Mouse (Mus musculus) monocyte, adult 2 months (primary cell): ENCODE results near the gene Ppm1e.

ENCODE experiments used
- DNase-seq, 2 experiments: peaks; one replicate each; pipeline ENCODE4 v3.0.0; 2022; ENCODE audit warnings: low spot score in 2 of 2, low read depth in 1 of 2

Ppm1e gene

DNA sequence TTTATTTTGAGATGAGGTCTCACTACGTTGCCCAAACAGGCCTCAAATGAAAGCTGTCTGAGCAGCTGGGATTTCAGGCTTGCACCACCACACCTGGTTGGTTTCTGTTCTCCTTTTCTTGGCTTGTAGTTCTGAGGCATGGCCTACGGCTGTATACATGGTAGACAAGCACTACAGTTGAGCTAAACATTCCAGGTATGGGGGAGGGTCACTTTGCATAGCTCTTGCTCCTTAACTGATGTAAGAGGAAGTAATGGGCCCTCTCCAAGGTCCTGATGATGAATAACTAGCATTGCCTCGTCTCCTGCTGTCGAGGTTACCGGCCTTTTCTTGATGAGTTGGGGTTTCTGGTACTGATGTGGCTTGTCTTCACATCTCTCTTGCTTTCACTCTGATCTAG is 104.7 kb downstream of the Ppm1e start:
- DNase-seq: no peak

DNA sequence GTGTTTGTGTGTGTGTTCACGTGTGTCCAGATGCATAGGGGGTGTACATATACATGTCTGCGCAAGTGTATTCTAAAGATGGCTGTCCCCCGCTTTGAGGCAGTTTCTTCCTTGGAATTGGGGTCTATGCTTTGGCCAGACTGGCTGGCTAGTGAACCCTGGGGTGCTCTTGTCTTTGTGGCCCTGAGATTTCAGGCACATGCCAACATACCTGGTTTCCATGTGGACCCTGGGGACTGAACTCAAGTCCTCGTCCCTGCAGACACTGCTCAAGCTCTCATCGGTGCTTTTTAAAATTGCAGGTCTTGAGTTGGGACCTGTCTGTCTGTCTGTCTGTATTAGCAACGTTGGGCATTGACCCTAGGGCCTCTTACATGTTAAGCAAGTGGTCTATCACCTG is 105.5 kb downstream of the Ppm1e start:
- DNase-seq: no peak

DNA sequence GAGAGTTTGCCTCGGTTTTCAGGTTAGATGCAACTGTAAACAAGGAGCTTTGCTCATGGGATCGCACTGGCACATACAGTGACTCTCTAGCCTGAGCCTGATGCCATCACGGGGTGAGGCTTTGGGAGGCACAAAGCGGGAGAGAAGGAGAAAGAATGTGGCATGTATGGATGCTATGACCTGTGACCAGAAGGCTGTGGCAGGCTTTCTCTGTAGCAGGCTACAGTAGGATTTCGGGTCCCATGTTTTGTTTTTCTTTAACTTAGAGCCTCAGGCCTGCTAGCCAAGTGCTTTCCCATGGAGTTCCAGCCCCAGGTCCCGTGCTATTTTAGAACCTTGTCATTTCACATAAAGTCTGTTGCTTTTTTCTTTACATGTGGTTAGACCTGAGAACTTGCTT is 108.7 kb downstream of the Ppm1e start:
- DNase-seq: no peak

DNA sequence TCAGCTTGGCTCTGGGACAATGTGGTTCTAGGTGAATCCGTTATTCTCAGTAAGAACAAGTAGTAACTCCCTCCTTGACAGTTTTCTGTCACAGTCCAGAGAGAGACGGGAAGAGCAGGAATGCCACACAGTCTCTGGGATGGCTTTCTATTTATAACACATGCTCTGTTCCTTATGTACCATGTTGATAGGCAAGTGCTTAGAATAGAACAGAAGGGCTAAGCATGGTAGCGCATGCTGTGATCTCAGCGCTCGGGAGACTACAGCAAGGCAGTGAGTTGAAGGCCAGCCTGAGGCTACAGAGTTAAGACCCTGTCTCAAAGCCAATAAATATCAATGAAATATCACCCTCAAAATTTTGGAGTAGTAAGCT is 111.3 kb downstream of the Ppm1e start:
- no peak for DNase-seq

DNA sequence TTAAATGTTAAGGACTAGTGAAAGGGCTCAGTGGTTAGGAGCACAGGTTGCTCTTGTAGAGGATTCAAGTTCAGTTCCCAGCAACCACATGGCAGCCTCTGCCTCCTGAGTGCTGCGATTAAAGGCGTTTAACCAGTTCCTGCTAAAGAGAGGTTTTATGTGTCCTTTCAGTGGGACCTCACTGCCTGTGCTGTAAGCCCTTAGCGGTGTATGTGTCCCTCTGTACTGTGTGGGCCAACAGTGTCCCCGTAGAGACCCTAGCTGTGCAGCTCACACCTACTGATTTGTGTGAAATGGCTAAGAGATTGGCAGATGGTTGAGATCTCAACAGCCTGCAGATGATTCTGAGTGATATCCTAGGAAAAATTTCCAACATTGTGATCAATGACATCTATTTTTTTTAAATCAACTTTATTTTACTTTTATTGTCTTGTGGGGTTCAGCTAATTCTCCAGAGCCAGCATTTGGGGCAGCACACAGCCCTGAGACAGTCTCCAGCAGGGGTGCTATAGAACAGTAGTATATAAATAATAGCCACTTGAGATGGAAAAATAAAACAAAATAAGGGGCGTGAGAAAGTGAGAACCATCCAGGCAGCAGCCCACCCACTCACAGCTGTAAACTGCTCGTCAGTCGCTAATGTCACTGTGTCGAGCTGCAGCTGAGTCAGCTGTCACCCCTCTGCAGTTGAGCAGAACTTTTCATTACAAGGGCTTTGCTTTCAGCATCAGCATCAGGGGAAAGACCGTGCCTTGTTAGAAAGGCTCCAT is 111.9 kb downstream of the Ppm1e start:
- DNase-seq: no peak

DNA sequence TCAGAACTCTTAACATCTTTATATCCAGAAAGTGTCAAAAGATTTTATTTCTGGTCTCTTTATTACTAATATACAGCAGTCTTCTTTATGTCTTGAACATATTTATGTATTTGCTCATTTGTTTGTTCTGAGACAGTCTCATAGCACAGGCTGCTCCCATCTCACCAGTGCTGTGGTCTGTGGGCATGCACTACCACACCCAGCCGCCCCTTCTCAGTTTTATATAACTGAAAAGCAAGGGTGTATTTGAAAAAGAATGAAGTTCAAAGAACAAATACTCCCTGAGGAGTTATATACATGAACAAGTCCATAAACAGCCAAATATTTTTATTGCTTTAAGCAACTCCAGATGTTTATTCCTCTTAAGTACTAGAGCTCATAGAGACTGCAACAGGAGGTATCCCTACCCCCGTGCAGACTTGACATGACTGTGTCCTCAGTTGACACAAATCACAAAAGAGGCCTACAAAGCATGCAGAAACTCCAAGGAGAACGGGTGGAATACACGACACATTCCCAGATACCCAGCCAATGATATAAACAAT is 112.6 kb downstream of the Ppm1e start:
- no peak for DNase-seq

DNA sequence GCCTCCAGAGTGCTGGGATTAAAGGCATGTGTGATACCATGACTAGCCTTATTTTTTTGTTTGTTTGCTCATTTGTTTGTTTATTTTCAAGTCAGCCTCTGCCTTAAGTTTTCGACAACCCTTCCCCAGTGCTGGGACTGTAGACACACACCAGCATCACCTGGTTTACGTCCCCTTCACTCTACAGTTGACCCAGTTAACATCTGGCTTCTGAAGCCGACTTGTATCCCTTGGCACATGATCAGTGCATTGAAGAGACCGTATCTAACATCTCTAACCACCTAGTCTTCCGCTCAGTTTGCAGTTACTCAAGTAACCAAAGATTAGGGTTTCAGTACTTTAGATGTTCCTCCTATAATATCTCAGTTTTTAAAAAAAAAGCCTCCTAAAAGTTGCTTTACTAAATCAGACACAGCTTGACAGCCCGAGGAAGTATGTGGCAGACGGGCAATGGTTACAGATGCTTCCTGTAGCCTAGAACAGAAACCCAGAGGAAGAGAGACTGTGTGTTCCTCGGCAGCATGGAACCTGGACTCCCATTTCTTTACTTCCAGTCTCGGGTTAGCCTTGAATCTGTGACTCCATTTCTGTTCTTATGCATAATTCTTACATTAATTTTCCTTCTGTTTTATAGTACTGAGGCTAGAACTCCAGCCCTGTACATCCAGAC is 113.5 kb downstream of the Ppm1e start:
- DNase-seq: no peak

DNA sequence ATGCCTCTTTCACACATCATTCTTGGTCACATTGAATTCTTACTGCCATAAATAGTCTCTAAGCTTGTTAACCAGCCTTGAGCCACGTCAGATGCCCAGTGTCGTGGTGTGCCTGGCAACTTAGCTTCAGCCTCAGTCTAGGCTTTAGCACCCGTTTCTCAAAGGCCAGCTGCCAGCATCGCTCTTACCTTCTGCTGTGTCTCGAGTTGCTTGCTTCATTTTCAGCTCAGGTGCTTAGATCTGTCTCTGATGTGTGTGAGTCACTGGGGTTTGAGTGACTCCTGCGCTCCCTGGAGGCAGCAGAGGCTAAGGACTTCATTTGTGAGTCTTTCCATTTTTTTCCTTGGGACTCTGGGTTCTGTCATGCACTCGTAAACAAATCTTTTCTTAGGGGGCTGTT is 117.6 kb downstream of the Ppm1e start:
- DNase-seq: no peak

DNA sequence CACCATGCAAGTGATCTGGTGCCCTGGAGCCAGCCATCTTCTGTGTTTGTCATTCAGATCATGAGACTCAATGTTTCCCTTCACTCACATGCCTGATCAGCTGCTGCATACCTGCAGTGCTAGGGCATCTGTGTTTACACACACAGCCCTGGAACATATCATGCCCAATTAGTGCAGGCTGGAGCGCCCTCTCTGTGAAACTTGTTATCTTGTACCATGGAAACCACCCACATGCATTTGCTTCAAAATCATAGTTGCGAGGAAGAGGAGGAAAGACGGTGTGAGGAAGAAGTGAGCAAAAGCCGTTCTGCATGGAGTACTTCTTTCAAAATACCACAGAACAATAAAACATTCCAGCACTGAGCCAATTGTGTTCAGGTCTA is 118.0 kb downstream of the Ppm1e start:
- DNase-seq: no peak

DNA sequence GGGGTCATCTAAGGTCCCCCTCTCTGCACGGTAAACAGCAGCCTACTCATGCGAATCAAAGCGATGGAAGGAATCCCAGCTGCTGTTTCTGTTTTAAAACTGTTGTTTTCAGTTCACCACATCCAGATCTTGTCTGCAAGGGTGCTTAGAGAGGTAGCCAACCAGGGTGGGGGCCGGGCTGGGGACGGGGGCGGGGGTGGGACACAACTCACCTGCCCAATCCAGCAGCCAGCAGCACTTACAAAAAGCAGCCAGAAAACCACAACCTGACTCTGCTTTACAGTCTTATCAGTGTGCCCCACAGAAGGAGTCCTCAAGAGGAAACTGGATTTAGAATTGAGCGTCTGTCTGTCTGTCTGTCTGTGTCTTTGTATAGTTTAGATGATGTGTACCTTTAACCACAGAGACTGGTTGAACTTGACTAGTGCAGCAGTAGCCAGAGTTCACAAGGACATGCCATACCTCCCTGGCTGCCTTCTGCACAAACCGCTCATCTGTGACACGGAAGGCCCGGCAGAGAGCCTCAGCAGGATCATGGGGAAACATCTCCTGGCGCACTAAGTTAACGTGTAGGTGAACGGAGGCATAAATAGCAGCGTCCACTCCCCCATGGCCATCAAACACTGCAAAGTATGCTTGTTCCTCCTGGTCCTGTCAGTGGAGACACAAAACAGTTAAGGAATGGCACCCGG is 118.5 kb downstream of the Ppm1e start:
- no peak for DNase-seq

DNA sequence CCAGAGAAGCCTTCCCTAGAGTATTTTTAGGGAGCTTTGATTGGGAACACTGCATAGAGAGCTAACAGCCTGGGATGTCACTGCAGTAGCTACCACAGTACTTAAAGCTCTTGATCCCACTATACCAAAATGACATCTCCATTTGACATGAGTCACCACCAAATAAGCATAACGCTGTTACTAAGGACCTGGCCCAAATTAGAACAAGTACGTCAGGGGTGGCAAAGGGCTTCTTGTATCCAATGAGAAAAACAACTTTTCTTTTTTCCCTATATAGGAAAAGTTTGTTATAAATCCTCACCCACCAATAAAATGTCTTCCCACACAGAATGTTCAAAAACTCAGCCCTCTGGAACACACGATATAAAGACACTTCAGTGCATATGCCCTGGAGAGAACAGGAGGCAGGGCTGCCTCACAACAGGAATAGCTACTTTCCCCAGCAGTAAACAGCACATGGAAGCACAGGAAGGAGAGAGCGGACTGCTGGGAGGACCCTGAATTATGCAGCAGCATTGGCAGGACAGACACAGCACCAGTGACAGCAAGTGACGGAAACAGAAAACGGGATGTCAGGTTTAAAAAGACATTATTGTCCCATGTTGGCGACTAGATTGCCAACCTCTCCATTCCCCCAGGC is 119.8 kb downstream of the Ppm1e start:
- DNase-seq: no peak

DNA sequence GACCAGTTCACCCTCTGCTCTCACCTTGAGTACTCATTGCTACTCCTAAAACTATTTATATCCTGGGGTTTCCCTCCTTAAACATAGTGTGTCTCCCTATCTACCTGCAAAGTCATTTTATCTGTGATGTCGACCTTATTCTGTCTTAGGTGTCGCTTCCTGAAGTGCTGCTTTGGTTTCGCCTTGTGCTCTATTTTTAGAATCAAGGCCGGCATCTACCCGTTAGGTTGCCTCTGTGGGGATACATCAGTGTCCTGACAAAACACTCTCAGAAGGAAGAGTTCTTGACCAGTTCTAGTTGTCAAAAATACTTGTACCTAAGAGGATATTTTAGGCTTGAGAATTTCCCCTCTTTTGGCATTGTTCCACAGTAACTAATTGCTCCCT is 123.3 kb downstream of the Ppm1e start:
- DNase-seq: no peak

DNA sequence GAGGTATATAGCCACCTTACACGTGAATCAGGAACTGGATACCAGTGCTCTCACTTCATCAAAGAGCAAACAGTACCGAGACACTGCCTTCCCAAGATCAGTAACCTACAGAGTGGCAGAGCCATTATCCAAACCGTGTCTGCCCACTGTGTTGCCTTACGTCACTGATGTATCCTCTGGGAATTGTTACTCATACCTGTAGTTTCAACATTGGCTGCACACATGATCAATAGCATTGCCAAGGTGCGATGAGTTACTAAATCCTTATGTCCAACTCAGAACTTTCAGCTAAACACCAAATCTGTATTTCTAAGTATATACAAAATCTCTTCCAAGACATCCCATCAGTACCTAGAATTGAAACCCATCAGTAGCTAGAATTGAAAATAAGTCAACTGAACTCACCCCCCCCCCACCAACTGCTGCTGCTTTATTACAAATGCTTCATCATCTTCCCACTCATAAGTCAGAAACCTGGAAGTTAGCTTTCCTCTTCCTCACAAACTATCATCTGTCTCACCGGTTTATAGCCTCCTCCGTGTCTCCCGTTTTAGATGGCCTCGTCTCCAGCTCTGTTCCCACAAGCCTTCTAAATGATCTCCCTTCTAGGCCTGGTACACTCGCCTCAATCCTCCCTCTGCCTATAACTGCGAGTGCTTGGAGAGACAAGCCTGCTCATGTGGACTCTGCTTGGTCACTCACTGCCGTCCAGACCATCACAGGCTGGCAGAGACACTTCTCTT is 123.9 kb downstream of the Ppm1e start:
- no peak for DNase-seq

DNA sequence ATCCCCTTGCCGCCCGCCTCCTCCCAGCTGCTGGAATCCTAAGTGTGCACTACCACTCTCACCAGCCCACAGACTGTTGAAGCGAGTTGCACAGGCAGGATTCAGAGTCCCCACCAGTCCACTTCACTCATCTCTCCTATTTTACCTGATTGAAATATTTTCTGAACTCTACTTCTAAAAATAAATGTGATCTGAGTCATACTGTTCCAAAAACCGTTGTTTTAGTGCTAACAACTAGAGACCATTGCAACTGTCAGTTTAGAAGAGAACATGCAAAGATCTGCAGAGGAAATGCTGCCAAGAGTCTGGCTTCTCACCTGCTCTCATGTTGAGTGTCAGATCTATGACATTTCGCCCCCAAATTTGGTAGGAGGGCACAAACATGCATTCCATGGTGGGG is 125.4 kb downstream of the Ppm1e start:
- no peak for DNase-seq

DNA sequence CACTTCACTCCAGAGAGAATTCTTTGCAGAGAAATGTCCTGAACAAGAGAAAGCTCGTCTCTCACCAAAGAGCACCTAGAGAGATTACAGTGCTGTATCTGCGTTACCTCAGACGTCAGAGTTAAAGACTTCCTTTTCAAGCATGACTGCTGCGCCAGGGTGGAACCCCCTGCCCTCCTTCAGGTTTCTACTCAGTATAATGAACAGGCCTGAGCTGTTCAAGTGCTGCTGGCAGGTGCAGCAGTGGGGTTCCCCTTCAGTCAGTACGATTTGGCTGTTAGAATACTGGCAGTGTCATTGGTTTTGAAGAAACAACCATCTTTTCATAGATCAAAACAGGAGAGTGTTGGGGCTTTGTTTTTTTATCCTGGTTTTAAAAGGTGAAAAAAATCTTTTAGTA is 131.8 kb downstream of the Ppm1e start:
- no peak for DNase-seq

DNA sequence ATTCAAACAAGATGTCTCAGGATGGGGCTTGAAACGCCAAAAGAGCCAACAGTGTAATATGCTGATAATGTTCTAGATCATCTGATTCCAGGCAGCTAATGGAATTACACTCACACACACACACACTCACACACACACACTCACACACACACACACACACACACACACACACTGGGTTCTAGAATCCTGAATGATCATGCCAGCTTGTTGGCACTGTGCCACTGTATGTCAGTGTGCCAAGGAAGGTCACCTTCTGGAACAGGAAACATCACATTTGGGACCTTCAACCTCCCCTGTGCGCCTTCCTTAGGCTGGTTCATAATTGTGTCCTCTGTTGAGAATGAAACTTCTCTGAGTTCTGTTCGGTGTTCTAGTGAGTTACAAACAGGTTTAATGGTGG is 136.1 kb downstream of the Ppm1e start:
- no peak for DNase-seq

DNA sequence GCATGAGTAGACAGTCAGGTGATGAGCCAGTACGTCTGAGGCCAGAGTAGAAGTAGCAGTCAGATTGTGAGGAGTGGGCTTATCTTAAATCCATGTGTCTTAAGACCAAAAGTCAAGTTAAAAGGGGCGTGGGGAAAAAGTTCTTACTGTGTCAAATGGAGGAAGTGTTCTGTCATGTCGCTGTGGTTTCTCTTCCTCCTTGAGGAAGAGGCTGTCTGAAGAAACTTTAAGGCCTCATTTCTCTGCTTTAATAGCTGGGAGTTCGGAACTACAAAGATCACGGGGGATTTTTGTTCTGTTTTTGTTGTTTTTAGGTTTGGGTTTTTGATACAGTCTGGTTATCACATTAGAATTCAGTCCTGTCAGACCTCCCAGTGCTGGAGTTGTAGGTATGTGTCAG is 146.5 kb downstream of the Ppm1e start:
- no peak for DNase-seq
